Mouse (Mus musculus) intestine, embryonic 15.5 days (tissue): Measurements from ENCODE around the gene Zfp458. TPM values are rescaled to one million over a fixed set of nuclear protein-coding genes. Genes with fewer than 3 reads are reported as not detected.
"Not testable (repeated sequence)": the region's sequence is repeated elsewhere in the genome, so short reads cannot be mapped to it uniquely, and the experiment has no call there.

ENCODE experiments used
- ATAC-seq: fragments of 200-750 bp; cut with Nextera tagmentation; 2 replicates; pipeline ENCODE4 v1.8.0; 2017; ENCODE audit warnings: moderate TSS enrichment, moderate library complexity
- H3K27ac ChIP-seq: fragments of 300-500 bp; sonication (generic); 2 replicates; pipeline ENCODE4 v1.5.1; 2015; ENCODE audit warnings: mild to moderate bottlenecking, inconsistent platforms
- H3K27me3 ChIP-seq: fragments of 300-500 bp; sonication (generic); replicated peaks from 2 replicates; pipeline ENCODE4 v1.6.1; 2015; ENCODE audit warnings: inconsistent platforms
- H3K36me3 ChIP-seq: fragments of 300-500 bp; sonication (generic); 2 replicates; pipeline ENCODE4 v1.6.1; 2015; ENCODE audit warnings: inconsistent platforms
- H3K4me1 ChIP-seq: fragments of 300-500 bp; sonication (generic); replicated peaks from 2 replicates; pipeline ENCODE4 v1.6.1; 2015; ENCODE audit warnings: inconsistent platforms
- H3K4me2 ChIP-seq: fragments of 300-500 bp; sonication (generic); replicated peaks from 2 replicates; pipeline ENCODE4 v1.6.1; 2015; ENCODE audit warnings: mild to moderate bottlenecking, inconsistent platforms
- H3K4me3 ChIP-seq: fragments of 300-500 bp; sonication (generic); replicated peaks from 2 replicates; pipeline ENCODE4 v1.5.1; 2015; ENCODE audit warnings: inconsistent platforms
- H3K9ac ChIP-seq: fragments of 300-500 bp; sonication (generic); 2 replicates; pipeline ENCODE4 v1.6.1; 2015; ENCODE audit warnings: inconsistent platforms
- H3K9me3 ChIP-seq: fragments of 300-500 bp; sonication (generic); 2 replicates; pipeline ENCODE4 v1.6.1; 2016; ENCODE audit warnings: inconsistent platforms
- WGBS: fragments of 180-500 bp; shearing (Covaris S2); methylation state at CpG from one replicate; pipeline ENCODE4 v1.1.7; 2015; 5-methylcytosine and 5-hydroxymethylcytosine counted together
- polyA plus RNA-seq: library from polyadenylated mRNA; unstranded; fragments of >200 nt; fragmentation: Nextera tagmentation; extraction: Ambion mirVana; gene quantifications from 2 replicates; pipeline ENCODE4 v1.2.1, GENCODE M21; 2015

Gene Zfp458
- polyA plus RNA-seq = 1.7 TPM in 2 replicates

GRCm38 (mm10) chr13:67278314-67278713 is at the start of gene Zfp458:
TSS of gene Zfp458 (minus strand) at chr13:67278466.
- Histone ChIP-seq H3K4me1 (no peaks in the 10 kb centered on the region), H3K9ac (no peak within 1 kb of the TSS), H3K27me3 (no peaks in the 10 kb centered on the region), H3K27ac (no peak within 1 kb of the TSS), H3K4me2 (no peak within 1 kb of the TSS), H3K9me3 (no peaks in the 10 kb centered on the region), H3K36me3 (no peaks in the 10 kb centered on the region), H3K4me3 (no peak within 1 kb of the TSS)
- 48% methylated on average over 7 of the region's 7 CpGs for WGBS
- ATAC-seq = peak; percentile 77

GRCm38 (mm10) chr13:67306718-67307117 is 28.5 kb upstream of the Zfp458 start:
- Histone ChIP-seq H3K27ac (no peak overlapping the region), H3K9ac (no peak overlapping the region), H3K27me3 (no peaks in the 10 kb centered on the region), H3K9me3 (no peaks in the 10 kb centered on the region), H3K4me3 (peak overlapping the region; percentile 69), H3K36me3 (no peaks in the 10 kb centered on the region), H3K4me1 (no peaks in the 10 kb centered on the region), H3K4me2 (peak overlapping the region; percentile 93)
- peak; percentile 73 for ATAC-seq
- 29% methylated on average over 5 of the region's 5 CpGs for WGBS

GRCm38 (mm10) chr13:67305822-67306672 is 27.8 kb upstream of the Zfp458 start, which contains the start of gene Zfp457:
TSS of gene Zfp457 (minus strand) at chr13:67306485.
- no peaks in the 10 kb centered on the region for H3K27me3 ChIP-seq
- peak within 1 kb of the TSS; percentile 69 for H3K4me3 ChIP-seq
- ATAC-seq = peak; percentile 99
- peak within 1 kb of the TSS; percentile 93 for H3K4me2 ChIP-seq
- H3K9ac ChIP-seq = peak within 1 kb of the TSS; percentile 69
- 12% methylated on average over 16 of the region's 16 CpGs for WGBS
- no peaks in the 10 kb centered on the region for H3K4me1 ChIP-seq
- no peaks in the 10 kb centered on the region for H3K36me3 ChIP-seq
- 0 out of 2 replicates have a peak within 1 kb of the TSS, but pooled peaks have one; percentile 22 for H3K27ac ChIP-seq
- no peaks in the 10 kb centered on the region for H3K9me3 ChIP-seq

- H3K4me1 ChIP-seq, H3K36me3 ChIP-seq, H3K27ac ChIP-seq, H3K9me3 ChIP-seq, H3K27me3 ChIP-seq: not testable (repeated sequence)
- ATAC-seq = peak; percentile 69
- H3K4me2 ChIP-seq = peak overlapping the region; percentile 72
- peak overlapping the region; percentile 71 for H3K4me3 ChIP-seq
- 47% methylated on average over 8 of the region's 9 CpGs for WGBS
- peak overlapping the region; percentile 67 for H3K9ac ChIP-seq
Observed at GRCm38 (mm10) chr13:67269383-67270065, 8.7 kb downstream of the Zfp458 start.

GRCm38 (mm10) chr13:67268568-67269369 is 9.5 kb downstream of the Zfp458 start:
- WGBS = 5% methylated on average over 18 of the region's 18 CpGs
- Histone ChIP-seq H3K4me1 (no peaks in the 10 kb centered on the region), H3K9me3 (no peaks in the 10 kb centered on the region)

GRCm38 (mm10) chr13:67214015-67214607 is 64.2 kb downstream of the Zfp458 start:
- no peak for ATAC-seq

More at GRCm38 (mm10) chr13:67268568-67269369, 9.5 kb downstream of the Zfp458 start:
- peak overlapping the region; percentile 72 for H3K4me2 ChIP-seq
- H3K27ac ChIP-seq = peak overlapping the region; percentile 32; the same call in 1 of the 2 replicates
- H3K27me3 ChIP-seq = no peaks in the 10 kb centered on the region
- ATAC-seq = peak; percentile 100
- peak overlapping the region; percentile 71 for H3K4me3 ChIP-seq
- peak overlapping the region; percentile 67 for H3K9ac ChIP-seq
- H3K36me3 ChIP-seq = no peaks in the 10 kb centered on the region

More at GRCm38 (mm10) chr13:67214015-67214607, 64.2 kb downstream of the Zfp458 start:
- H3K36me3 ChIP-seq = no peaks in the 10 kb centered on the region
- no peaks in the 10 kb centered on the region for H3K27me3 ChIP-seq
- no peak overlapping the region for H3K4me2 ChIP-seq
- 53% methylated on average over 4 of the region's 4 CpGs for WGBS
- no peak overlapping the region for H3K27ac ChIP-seq
- H3K4me3 ChIP-seq = no peak overlapping the region
- H3K9me3 ChIP-seq = no peaks in the 10 kb centered on the region
- H3K9ac ChIP-seq = no peak overlapping the region
- no peaks in the 10 kb centered on the region for H3K4me1 ChIP-seq

Other genes with a start within 250 kb of the Zfp458 start
- gene Zfp712, start 217.3 kb downstream of the Zfp458 start, polyA plus RNA-seq = 2.4 and 3.1 TPM in 2 replicates
- 3.6 and 4.6 TPM in 2 replicates for gene Zfp708, start 180.5 kb downstream of the Zfp458 start, polyA plus RNA-seq
- 2.5 and 3.3 TPM in 2 replicates for gene Gm28557, start 169.9 kb downstream of the Zfp458 start, polyA plus RNA-seq
- gene Rslcan18, start 162.2 kb downstream of the Zfp458 start, polyA plus RNA-seq = 0.09 and 0.20 TPM in 2 replicates
- 1.7 and 2.1 TPM in 2 replicates for gene Zfp759, start 156.8 kb downstream of the Zfp458 start, polyA plus RNA-seq
- gene Rsl1, start 105.3 kb downstream of the Zfp458 start, polyA plus RNA-seq = 7.5 and 7.8 TPM in 2 replicates
- 1.4 and 2.0 TPM in 2 replicates for gene Zfp455, start 84.0 kb downstream of the Zfp458 start, polyA plus RNA-seq
- 0.49 and 0.53 TPM in 2 replicates for gene Zfp457, start 28.0 kb upstream of the Zfp458 start, polyA plus RNA-seq
- gene Zfp595, start 54.1 kb upstream of the Zfp458 start, polyA plus RNA-seq = 1.9 and 2.7 TPM in 2 replicates
- gene Gm28044, start 82.1 kb upstream of the Zfp458 start, polyA plus RNA-seq = 0.38 TPM in 1 of 2 replicates, not detected in the other
- 1.0 and 1.2 TPM in 2 replicates for gene Zfp953, start 82.1 kb upstream of the Zfp458 start, polyA plus RNA-seq
- 0.39 and 0.55 TPM in 2 replicates for gene Gm28041, start 97.3 kb upstream of the Zfp458 start, polyA plus RNA-seq
- 1.4 and 1.7 TPM in 2 replicates for gene Zfp456, start 97.3 kb upstream of the Zfp458 start, polyA plus RNA-seq
- gene Zfp429, start 121.4 kb upstream of the Zfp458 start, polyA plus RNA-seq = 4.8 and 5.6 TPM in 2 replicates
- 1.6 and 3.0 TPM in 2 replicates for gene Zfp459, start 143.0 kb upstream of the Zfp458 start, polyA plus RNA-seq
- gene Zfp874a, start 173.2 kb upstream of the Zfp458 start, polyA plus RNA-seq = 6.7 and 8.2 TPM in 2 replicates
- gene Zfp874b, start 205.8 kb upstream of the Zfp458 start, polyA plus RNA-seq = 2.0 and 2.9 TPM in 2 replicates
- gene Zfp58, start 222.1 kb upstream of the Zfp458 start, polyA plus RNA-seq = 10.6 and 12.4 TPM in 2 replicates
- not detected in 2 replicates for gene Gm26965, start 247.7 kb upstream of the Zfp458 start, polyA plus RNA-seq
- gene Zfp87, start 247.7 kb upstream of the Zfp458 start, polyA plus RNA-seq = 18.1 and 19.3 TPM in 2 replicates